Mouse (Mus musculus) left cerebral cortex, postnatal 25 days (tissue): Measurements from ENCODE around the gene Ganab. TPM values are rescaled to one million over a fixed set of nuclear protein-coding genes. Genes with fewer than 3 reads are reported as not detected.

Experiments used
- DNase-seq, 2 experiments: peaks; one replicate each; pipeline ENCODE4 v3.0.0; 2022; ENCODE audit warnings: low spot score in 2 of 2, mixed read lengths in 1 of 2
- intact Hi-C: fragments of 180-260 bp; cut with DNase I; formaldehyde crosslinking; loops from one replicate; pipeline ENCODE4 v1.15.1; 2025
- total RNA-seq, 2 experiments: library from RNA; stranded (reverse); gene quantifications; 2 replicates each; pipeline ENCODE4 v1.2.3; 2021

Ganab gene
- total RNA-seq, 2 experiments from 2014 or later = 98.5 to 102 TPM

DNA sequence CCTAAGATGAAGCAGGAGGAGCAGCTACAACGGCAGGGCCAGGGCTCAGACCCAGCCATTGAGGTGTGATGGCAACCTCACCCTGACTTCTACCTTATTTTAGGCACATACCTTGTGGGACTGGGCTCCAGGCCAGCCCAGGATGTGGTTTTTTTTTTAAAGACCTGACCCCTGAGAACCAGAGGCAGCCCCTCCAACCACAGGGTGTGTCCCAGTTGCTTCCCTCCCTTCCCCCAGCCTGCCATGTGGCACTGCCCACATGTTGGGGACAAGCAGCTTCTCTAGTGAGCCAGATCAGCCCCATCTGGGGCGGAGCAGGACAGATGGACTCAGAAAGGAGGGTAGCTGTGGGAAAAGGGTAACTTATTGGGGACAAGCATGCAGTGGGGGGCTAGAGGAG is 28.9 kb downstream of the Ganab start:
- intact Hi-C loops = no loop called here
- peak in 1 of 2 experiments; percentile 24 for DNase-seq

DNA sequence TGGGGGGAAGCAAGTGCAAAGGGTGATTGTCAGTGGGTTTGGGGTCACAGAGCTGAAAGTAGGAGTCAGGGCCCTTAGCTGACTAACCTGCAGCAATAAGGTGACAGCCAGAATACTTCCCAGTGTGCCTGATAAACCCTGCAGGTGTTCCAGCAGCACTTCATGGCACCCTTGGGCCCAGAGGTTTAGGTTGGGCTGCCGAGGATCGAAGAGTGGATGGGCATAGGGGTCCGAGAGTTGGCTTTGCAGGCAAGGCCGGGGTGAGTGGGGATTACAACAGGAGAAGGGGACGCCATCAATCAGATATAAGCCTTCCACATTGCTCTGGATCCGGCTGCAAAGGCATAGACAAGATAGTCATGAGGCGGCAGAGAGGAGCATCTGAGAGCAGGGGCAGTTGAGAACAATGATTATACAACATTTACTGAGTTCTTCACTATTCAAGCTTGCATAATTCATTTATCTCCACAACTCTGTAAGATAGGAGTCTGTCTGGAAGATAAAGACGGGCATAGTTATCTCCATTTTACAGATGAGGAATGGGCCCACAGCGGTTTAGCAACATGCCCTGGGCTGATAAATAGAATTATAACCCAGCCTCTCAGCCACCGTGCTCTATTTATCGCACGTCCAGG is 30.1 kb downstream of the Ganab start:
- intact Hi-C loops = no loop called here
- no peak for DNase-seq

GRCm38 (mm10) chr19:8928689-8929223 is 30.9 kb downstream of the Ganab start:
- intact Hi-C loops = no loop called here
- DNase-seq = no peak

DNA sequence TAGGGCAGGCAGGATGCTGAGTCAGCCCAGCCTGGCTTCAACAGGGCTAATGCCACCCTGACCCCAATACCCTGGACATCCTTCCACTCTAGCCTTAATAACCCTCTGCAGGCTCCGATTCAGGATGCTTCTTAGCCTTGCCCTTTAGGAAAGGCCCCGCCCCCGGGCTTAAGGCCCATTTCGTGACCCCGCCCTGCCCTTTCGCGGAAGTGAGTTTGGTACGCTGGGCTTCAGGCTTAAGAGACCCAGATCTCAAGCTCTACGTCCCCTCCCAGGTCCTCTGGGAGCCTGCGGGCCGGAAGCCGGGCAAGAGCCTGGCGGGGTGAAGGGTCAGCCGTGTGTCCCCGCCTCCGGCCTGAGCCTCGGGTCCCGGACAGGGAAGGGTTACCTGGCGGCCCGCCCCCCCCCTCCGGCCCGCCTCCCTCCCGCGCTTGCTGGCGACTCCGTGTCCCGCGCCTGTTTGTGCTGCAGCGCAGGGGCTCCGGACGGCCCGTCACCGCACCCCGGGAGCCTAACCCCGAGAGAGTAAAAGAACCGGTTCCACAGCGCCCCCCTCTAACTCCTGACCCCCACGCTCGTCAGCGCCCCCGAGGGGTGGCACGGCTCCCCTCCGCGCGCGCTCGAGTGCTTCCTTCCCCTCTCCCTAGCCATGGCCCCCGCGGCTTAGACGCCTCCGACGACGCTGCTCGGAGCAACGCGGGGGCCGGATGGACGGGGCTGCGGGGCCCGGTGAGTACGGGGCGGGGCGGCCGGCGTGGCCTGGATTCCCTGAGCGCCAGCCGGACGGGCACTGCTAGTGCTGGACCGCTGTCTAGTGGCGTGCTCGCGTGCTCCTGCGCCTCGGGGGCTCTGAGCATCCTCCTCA is 31.6 kb downstream of the Ganab start, which contains the start of the genes Rom1 and Eml3:
Rom1 (minus strand) TSS at position 133 of the 865 bp plus-strand sequence.
Eml3 (plus strand) TSS at position 329 of the 865 bp plus-strand sequence.
- DNase-seq = peak; percentile 49 to 60
- intact Hi-C loops = no loop called here

GRCm38 (mm10) chr19:8930117-8930516 is 32.2 kb downstream of the Ganab start:
- DNase-seq = no peak
- intact Hi-C loops = no loop called here

GRCm38 (mm10) chr19:8930771-8931170 is 32.9 kb downstream of the Ganab start:
- intact Hi-C loops = no loop called here
- no peak for DNase-seq

DNA sequence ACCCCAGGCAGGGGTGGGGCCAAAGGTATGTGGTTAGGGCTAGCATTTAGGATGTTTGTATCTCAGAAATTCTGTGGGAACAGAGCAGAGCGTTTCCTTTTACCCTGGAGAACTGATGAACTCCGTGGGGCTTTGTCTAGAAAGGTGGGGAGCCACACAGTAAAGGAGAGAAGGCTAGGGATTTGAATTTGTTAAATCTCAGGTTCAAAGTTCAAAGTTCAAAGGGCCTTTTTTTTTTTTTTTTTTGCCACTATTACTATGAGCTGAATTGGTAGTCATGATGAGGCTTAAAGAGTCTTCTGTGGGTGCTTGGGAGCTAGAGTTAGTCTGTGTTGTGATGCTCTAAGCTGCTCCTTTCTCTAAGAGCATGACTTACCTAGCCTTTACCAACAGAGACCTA is 38.9 kb downstream of the Ganab start:
- no peak for DNase-seq
- intact Hi-C loops = no loop called here

DNA sequence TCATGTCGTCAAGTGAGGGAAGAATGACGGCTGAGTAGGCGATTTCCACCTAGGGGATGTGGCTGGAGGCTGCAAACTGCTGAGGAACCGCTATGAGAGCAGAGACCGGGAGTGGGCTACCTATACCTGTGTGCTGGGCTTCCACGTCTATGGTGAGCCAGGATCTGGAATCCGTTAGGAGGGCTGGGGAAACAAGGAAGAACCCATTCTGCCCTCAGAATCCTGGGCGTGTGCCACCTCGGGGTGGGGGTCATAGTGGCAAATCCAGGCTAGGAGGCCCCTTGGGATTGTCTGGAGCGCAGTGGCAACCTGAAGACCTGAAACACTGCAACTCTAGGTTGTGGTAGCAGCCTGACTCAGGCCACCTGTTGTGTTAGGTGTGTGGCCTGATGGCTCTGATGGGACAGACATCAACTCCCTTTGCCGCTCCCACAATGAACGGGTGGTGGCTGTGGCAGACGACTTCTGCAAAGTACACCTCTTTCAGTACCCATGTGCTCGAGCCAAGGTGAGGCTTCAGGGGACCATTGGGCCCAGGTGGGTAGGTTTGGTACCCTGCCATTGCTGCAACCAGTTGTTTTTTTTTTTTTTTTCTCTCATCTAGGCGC is 42.8 kb downstream of the Ganab start:
- intact Hi-C loops = no loop called here
- no peak for DNase-seq

- DNase-seq = no peak
- intact Hi-C loops = no loop called here
These were observed 43.3 kb downstream of the Ganab start for GRCm38 (mm10) chr19:8941136-8941514.

DNA sequence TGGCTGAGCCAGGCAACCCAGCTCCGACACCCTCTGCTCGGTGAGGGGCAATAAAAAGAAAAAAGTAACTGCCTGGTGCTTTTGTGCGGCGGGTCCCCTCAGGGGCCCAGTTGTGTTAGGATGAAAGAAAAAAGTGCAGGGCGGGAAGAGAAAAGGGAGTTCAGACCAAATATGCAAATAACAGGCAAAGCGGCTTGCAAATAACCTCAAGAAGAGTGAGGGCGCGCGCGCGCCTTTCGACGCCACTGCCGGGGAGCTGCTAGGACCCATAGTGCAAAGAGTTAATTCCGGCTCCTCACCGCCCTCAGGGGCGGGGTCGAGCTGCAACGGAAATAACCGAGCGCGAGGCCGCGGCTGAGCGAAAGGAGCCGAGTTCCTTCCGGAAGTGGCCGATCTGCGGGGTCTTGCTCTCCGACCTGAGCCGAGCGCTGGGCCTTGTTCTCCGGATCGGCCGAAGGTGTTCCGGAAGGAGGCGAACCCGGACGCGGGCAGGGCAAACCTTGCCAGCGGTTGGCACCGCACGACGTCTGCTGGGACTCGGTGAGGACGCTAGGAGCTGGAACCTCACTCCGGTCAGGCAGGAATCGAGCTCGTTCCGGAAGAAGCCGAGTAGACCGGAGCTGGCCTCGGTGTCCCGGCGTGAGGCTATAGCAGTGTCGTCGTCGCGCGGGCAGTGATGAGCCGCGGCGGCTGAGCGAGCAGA is 43.8 kb downstream of the Ganab start, which contains the start of gene Mta2:
Mta2 (plus strand) TSS at position 361 of the 703 bp plus-strand sequence.
- peak; percentile 93 to 96 for DNase-seq
- intact Hi-C loops = no loop called here

GRCm38 (mm10) chr19:8942276-8942964 is 44.5 kb downstream of the Ganab start:
- DNase-seq = peak; percentile 53 to 59
- intact Hi-C loops = no loop called here

DNA sequence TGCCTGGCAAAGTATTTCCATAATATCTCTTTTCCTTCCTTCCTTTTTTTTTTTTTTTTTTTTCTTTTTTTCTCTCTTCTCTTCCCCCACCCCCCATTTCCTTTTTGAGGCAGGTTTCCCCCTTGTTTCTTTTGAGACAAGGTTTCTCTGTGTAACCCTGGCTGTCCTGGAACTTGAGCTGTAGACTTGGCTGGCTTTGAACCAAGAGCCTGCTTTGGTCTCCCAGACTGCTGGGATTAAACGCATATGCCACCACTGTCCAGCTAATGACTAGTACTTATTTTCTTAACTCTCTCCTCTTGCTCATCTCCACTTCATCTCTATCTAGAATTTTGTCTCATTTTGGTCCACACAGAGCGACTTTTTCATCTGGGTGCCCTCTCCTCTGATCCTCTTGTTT is 45.2 kb downstream of the Ganab start:
- intact Hi-C loops = no loop called here
- no peak for DNase-seq

GRCm38 (mm10) chr19:8944062-8944461 is 46.2 kb downstream of the Ganab start:
- intact Hi-C loops = no loop called here
- DNase-seq = no peak

DNA sequence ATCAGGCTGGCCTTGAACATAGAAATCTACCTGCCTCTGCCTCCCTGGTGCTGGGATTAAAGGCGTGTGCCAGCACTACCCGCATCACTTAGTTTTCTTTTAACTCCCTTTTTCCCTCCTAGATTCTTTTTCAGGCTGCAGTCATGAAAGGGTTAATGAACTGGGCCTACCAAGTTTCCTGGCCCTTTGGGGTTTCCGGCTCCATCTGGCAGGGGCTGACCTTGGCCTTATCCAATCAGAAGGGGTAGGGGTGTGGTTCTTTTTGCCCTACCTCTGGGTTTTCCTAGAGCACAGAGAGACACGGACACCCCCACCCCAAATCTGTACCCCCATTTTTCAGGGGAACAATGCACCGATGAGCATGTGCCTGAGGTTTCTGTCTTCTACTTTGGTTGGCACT is 46.9 kb downstream of the Ganab start:
- DNase-seq = no peak
- intact Hi-C loops = no loop called here

DNA sequence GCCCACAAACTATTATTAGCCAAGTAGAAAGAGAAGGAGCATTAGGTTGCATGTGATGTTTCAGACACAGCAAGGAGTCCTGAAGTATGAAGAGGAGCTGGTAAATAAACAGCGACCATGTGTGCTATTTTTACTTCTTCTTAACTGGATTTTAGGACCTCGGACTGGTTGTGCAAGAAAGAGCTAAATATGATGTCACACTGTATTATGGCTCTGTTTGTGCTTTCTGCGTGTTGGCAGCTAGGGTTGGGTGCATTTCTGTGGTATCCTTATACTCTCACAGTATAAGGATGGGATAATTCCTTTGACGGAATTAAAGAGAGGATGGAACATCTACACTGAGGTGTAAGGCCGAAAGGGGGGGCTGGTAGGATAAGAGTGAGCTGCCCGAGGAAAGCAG is 47.4 kb downstream of the Ganab start:
- DNase-seq = no peak
- intact Hi-C loops = no loop called here

DNA sequence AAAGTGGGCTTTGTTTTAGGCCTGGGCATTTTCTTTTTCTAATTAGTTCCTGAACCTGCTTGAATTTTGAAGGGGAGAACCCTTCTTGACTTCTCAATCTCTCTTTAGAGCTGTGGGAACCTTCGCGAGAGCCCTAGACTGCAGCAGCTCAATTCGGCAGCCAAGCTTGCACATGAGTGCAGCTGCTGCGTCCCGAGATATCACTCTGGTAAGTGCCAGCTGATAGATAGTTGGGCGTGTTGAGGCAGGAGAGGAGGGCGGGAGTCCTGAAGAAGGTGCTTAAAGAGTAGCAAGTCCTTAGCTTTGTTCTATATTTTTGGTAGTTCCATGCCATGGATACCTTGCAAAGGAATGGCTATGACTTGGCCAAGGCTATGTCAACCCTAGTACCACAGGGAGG is 49.1 kb downstream of the Ganab start:
- DNase-seq = no peak
- intact Hi-C loops = no loop called here

DNA sequence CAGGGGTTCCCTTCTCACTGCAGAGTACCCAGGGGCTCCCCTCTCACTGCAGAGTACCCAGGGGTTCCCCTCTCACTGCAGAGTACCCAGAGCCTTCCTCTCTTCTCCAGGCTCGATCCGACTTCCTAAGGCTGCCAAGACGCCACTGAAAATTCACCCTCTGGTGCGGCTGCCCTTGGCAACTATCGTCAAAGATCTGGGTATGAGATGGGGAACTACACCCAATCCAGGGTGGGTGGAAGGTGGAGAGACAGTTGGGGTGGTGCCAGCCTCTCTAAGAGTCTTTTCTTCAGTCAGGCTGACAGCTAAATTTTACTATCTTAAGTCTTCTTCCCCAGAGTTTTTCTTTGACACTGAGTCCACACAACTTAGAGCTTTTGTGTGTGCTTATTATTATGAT is 52.3 kb downstream of the Ganab start:
- DNase-seq = no peak

DNA sequence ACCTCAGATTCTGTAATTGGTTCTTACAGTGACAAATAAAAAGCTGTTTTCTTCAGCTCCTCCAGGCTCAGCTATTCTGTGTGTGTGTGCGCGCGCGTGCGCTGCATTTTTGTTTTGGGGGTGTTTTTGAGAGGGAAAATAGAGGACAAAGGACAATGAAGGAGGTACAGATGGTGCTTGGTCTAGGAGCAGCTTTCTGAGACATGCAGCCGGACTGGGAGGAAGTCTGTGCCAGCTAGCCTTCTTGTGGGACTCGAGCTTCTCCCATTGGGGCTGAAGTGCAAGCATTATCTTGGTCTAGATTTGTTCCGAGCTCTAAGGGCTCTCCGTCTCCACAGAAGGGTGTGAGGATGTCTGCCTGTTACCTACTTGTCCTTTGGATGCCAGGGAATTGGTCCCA is 54.4 kb downstream of the Ganab start:
- no peak for DNase-seq
- intact Hi-C loops = loop anchor here (5.0 kb wide), 1 partner anchor 55 kb away; the partner anchor contains the start of gene Ganab

More for the DNA sequence above, 52.3 kb downstream of the Ganab start:
- intact Hi-C loops = loop anchor here (5.0 kb wide), 1 partner anchor 53 kb away; the partner anchor contains the start of gene Ganab
